Mouse (Mus musculus): ENCODE results near the gene Als2cl. TPM values are rescaled to one million over a fixed set of nuclear protein-coding genes. Genes with fewer than 3 reads are reported as not detected.

Als2cl gene
- polyA plus RNA-seq, 1 experiment from 2014 or later, result 4.6 TPM

DNA sequence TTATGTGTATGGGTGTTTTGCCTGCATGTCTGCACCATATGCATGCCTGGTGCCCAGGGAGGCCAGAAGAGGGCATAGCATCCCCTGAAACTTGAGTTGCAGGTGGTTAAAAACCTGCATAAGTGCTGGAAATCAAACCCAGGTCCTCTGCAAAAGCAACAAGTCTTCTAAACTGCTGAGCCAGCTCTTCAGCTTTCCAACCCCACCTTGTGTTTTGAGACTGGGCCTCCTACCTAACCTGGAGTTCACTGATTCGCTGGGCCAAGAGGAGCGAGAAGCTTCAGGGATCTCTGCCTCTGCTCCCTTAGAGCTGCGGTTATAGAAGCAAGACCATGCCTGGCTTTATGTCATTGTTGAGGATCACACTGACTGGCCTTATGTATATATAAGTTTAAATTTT is 70.4 kb downstream of the Als2cl start:
- Histone ChIP-seq H3K27ac (no peak overlapping the region), H3K9ac (no peak overlapping the region), H3K4me1 (peaks cover 23% of the 10 kb centered on the region), H3K9me3 (no peaks in the 10 kb centered on the region), H3K36me3 (no peaks in the 10 kb centered on the region), H3K4me2 (no peak overlapping the region), H3K4me3 (no peak overlapping the region), H3K27me3 (peaks cover 63% of the 10 kb centered on the region)
- WGBS, result 92% methylated on average over 3 of the region's 3 CpGs
- ATAC-seq (ENCODE audit: insufficient number of reproducible peaks, insufficient read depth, low FRiP score, low TSS enrichment, low read depth), result no peak

Small RNAs within 50 kb of the gene (microRNA-seq; reads per million reads assigned to microRNA genes)
- gene Gm24269, result not detected

Other genes starting within 250 kb of the Als2cl start
- 1.8 and 2.4 TPM in 2 replicates for gene Nbeal2, start 225.7 kb upstream of the Als2cl start, polyA plus RNA-seq (2015; fragmentation: Nextera tagmentation; extraction: Ambion mirVana)
- 101 and 123 TPM in 2 replicates for gene Ccdc12, start 223.4 kb upstream of the Als2cl start, polyA plus RNA-seq (2015; fragmentation: Nextera tagmentation; extraction: Ambion mirVana)
- 1.6 and 12.3 TPM in 2 replicates for gene Myl3, start 138.0 kb upstream of the Als2cl start, polyA plus RNA-seq (2015; fragmentation: Nextera tagmentation; extraction: Ambion mirVana)
- 138 and 165 TPM in 2 replicates for gene Pth1r, start 132.7 kb upstream of the Als2cl start, polyA plus RNA-seq (2015; fragmentation: Nextera tagmentation; extraction: Ambion mirVana)
- not detected in 2 replicates for gene Prss42, start 81.7 kb upstream of the Als2cl start, polyA plus RNA-seq (2015; fragmentation: Nextera tagmentation; extraction: Ambion mirVana)
- gene Prss44, start 65.9 kb upstream of the Als2cl start, polyA plus RNA-seq (2015; fragmentation: Nextera tagmentation; extraction: Ambion mirVana), result not detected in 2 replicates
- gene Prss43, start 53.2 kb upstream of the Als2cl start, polyA plus RNA-seq (2015; fragmentation: Nextera tagmentation; extraction: Ambion mirVana), result not detected in 2 replicates
- gene Prss45, start 45.3 kb upstream of the Als2cl start, polyA plus RNA-seq (2015; fragmentation: Nextera tagmentation; extraction: Ambion mirVana), result not detected in 2 replicates
- not detected in 2 replicates for gene Prss46, start 35.4 kb upstream of the Als2cl start, polyA plus RNA-seq (2015; fragmentation: Nextera tagmentation; extraction: Ambion mirVana)
- gene Prss50, start 21.9 kb upstream of the Als2cl start, polyA plus RNA-seq (2015; fragmentation: Nextera tagmentation; extraction: Ambion mirVana), result 0.14 and 0.48 TPM in 2 replicates
- 2.3 and 2.4 TPM in 2 replicates for gene Tmie, start 243 bp downstream of the Als2cl start, polyA plus RNA-seq (2015; fragmentation: Nextera tagmentation; extraction: Ambion mirVana)
- gene Fam240a, start 37.0 kb downstream of the Als2cl start, polyA plus RNA-seq (2015; fragmentation: Nextera tagmentation; extraction: Ambion mirVana), result not detected in 2 replicates
- gene Tdgf1, start 66.3 kb downstream of the Als2cl start, polyA plus RNA-seq (2015; fragmentation: Nextera tagmentation; extraction: Ambion mirVana), result 0.62 and 0.87 TPM in 2 replicates
- gene Lrrc2, start 71.7 kb downstream of the Als2cl start, polyA plus RNA-seq (2015; fragmentation: Nextera tagmentation; extraction: Ambion mirVana), result 0.28 and 0.62 TPM in 2 replicates
- gene Rtp3, start 110.7 kb downstream of the Als2cl start, polyA plus RNA-seq (2015; fragmentation: Nextera tagmentation; extraction: Ambion mirVana), result 0.11 and 0.20 TPM in 2 replicates
- 0.46 and 1.6 TPM in 2 replicates for gene Ltf, start 139.4 kb downstream of the Als2cl start, polyA plus RNA-seq (2015; fragmentation: Nextera tagmentation; extraction: Ambion mirVana)
- gene Ccrl2, start 177.6 kb downstream of the Als2cl start, polyA plus RNA-seq (2015; fragmentation: Nextera tagmentation; extraction: Ambion mirVana), result 0.62 and 0.63 TPM in 2 replicates
- gene Lrrfip2, start 237.7 kb downstream of the Als2cl start, polyA plus RNA-seq (2015; fragmentation: Nextera tagmentation; extraction: Ambion mirVana), result 41.7 and 47.3 TPM in 2 replicates

Data from embryonic facial prominence, embryonic 13.5 days (tissue).